Mouse (Mus musculus) lung, embryonic 14.5 days (tissue): ENCODE data around the gene Gm10190. TPM values are rescaled to one million over a fixed set of nuclear protein-coding genes. Genes with fewer than 3 reads are reported as not detected.

ENCODE experiments used
- ATAC-seq: fragments of 200-750 bp; cut with Nextera tagmentation; 2 replicates; pipeline ENCODE4 v1.8.0; 2017; ENCODE audit warnings: mild to moderate bottlenecking, moderate TSS enrichment, moderate library complexity; ENCODE audit not compliant: insufficient read depth
- DNase-seq: peaks from one replicate; pipeline ENCODE4 v3.0.0-alpha.2; 2015
- H3K27ac ChIP-seq: fragments of 300-500 bp; sonication (generic); 2 replicates; pipeline ENCODE4 v1.5.1; 2014; ENCODE audit warnings: low read depth, mild to moderate bottlenecking, moderate library complexity
- H3K27me3 ChIP-seq: fragments of 300-500 bp; sonication (generic); 2 replicates; pipeline ENCODE4 v1.6.1; 2014; ENCODE audit warnings: low read length, control low read depth; ENCODE audit not compliant: insufficient read depth
- H3K36me3 ChIP-seq: fragments of 300-500 bp; sonication (generic); 2 replicates; pipeline ENCODE4 v1.6.1; 2014; ENCODE audit warnings: control low read depth; ENCODE audit not compliant: insufficient read depth
- H3K4me1 ChIP-seq: fragments of 300-500 bp; sonication (generic); 2 replicates; pipeline ENCODE4 v1.6.1; 2014; ENCODE audit warnings: antibody characterized with exemption, control low read depth; ENCODE audit not compliant: insufficient read depth
- H3K4me2 ChIP-seq: fragments of 300-500 bp; sonication (generic); 2 replicates; pipeline ENCODE4 v1.6.1; 2014; ENCODE audit warnings: mild to moderate bottlenecking
- H3K4me3 ChIP-seq: fragments of 300-500 bp; sonication (generic); 2 replicates; pipeline ENCODE4 v1.5.1; 2014; ENCODE audit warnings: low read depth, low read length
- H3K9ac ChIP-seq: fragments of 300-500 bp; sonication (generic); 2 replicates; pipeline ENCODE4 v1.6.1; 2014
- H3K9me3 ChIP-seq: fragments of 300-500 bp; sonication (generic); 2 replicates; pipeline ENCODE4 v1.6.1; 2016; ENCODE audit warnings: low read depth, low read length, control low read depth
- CTCF ChIP-seq: IDR thresholded peaks from 2 replicates; pipeline ENCODE4 v1.5.1; 2016; ENCODE audit warnings: antibody characterized with exemption, low read depth
- WGBS: fragments of 180-500 bp; shearing (Covaris S2); extraction: QIAGEN DNeasy Blood & Tissue Kit; methylation state at CpG from one replicate; pipeline ENCODE4 v1.1.7; 2014; 5-methylcytosine and 5-hydroxymethylcytosine counted together
- polyA plus RNA-seq: library from polyadenylated mRNA; unstranded; fragments of >200 nt; fragmentation: Nextera tagmentation; extraction: Ambion mirVana; gene quantifications from 2 replicates; pipeline ENCODE4 v1.2.1, GENCODE M21; 2014

Gm10190 gene
- polyA plus RNA-seq, 1 experiment from 2014 or later = 2.4 TPM

- Histone ChIP-seq H3K9ac (no peak overlapping the region), H3K4me1 (no peaks in the 10 kb centered on the region), H3K27ac (no peak overlapping the region), H3K4me2 (no peak overlapping the region), H3K4me3 (no peak overlapping the region), H3K9me3 (no peaks in the 10 kb centered on the region), H3K36me3 (no peaks in the 10 kb centered on the region), H3K27me3 (no peaks in the 10 kb centered on the region)
- no peak for TF ChIP-seq CTCF
- 49% methylated on average over 11 of the region's 11 CpGs for WGBS
- DNase-seq = no peak
- no peak for ATAC-seq
Observed at GRCm38 (mm10) chr17:80346591-80347125, 26.7 kb downstream of the Gm10190 start.

- Histone ChIP-seq H3K9ac (no peak overlapping the region), H3K9me3 (no peaks in the 10 kb centered on the region), H3K27me3 (no peaks in the 10 kb centered on the region), H3K4me2 (no peak overlapping the region), H3K4me1 (no peaks in the 10 kb centered on the region), H3K4me3 (no peak overlapping the region), H3K27ac (no peak overlapping the region), H3K36me3 (no peaks in the 10 kb centered on the region)
- peak; percentile 49 for TF ChIP-seq CTCF
- ATAC-seq (no peak), DNase-seq (peak; percentile 43)
- WGBS = 72% methylated on average over 4 of the region's 4 CpGs
Observed at GRCm38 (mm10) chr17:80345277-80345676, 28.1 kb downstream of the Gm10190 start.

- DNase-seq (peak; percentile 63), ATAC-seq (no peak)
- Histone ChIP-seq H3K4me3 (no peak overlapping the region), H3K4me2 (no peak overlapping the region), H3K27me3 (no peaks in the 10 kb centered on the region), H3K9ac (no peak overlapping the region), H3K27ac (no peak overlapping the region), H3K9me3 (no peaks in the 10 kb centered on the region), H3K36me3 (no peaks in the 10 kb centered on the region), H3K4me1 (no peaks in the 10 kb centered on the region)
- 29% methylated on average over 2 of the region's 2 CpGs for WGBS
- TF ChIP-seq CTCF = peak; percentile 46
Observed at GRCm38 (mm10) chr17:80332386-80332785, 41.0 kb downstream of the Gm10190 start.

- Histone ChIP-seq H3K27ac (no peak overlapping the region), H3K4me2 (no peak overlapping the region), H3K27me3 (no peaks in the 10 kb centered on the region), H3K4me3 (no peak overlapping the region), H3K36me3 (no peaks in the 10 kb centered on the region), H3K9me3 (no peaks in the 10 kb centered on the region), H3K9ac (no peak overlapping the region), H3K4me1 (no peaks in the 10 kb centered on the region)
- no peak for TF ChIP-seq CTCF
- ATAC-seq = no peak
- no peak for DNase-seq
- 78% methylated on average over 3 of the region's 3 CpGs for WGBS
Observed at GRCm38 (mm10) chr17:80326431-80326830, 46.9 kb downstream of the Gm10190 start.

GRCm38 (mm10) chr17:80325456-80325855 lies 47.9 kb downstream of the Gm10190 start:
- WGBS = 58% methylated on average over 5 of the region's 5 CpGs
- ATAC-seq = no peak

GRCm38 (mm10) chr17:80324521-80324920 lies 48.8 kb downstream of the Gm10190 start:
- no peak overlapping the region for H3K9ac ChIP-seq
- no peaks in the 10 kb centered on the region for H3K4me1 ChIP-seq
- H3K36me3 ChIP-seq = no peaks in the 10 kb centered on the region
- 78% methylated on average over 7 of the region's 7 CpGs for WGBS
- H3K4me3 ChIP-seq = no peak overlapping the region
- no peak for TF ChIP-seq CTCF
- no peaks in the 10 kb centered on the region for H3K27me3 ChIP-seq
- DNase-seq (no peak), ATAC-seq (no peak)
- H3K9me3 ChIP-seq = no peaks in the 10 kb centered on the region
- H3K4me2 ChIP-seq = no peak overlapping the region
- no peak overlapping the region for H3K27ac ChIP-seq

More at GRCm38 (mm10) chr17:80325456-80325855, 47.9 kb downstream of the Gm10190 start:
- H3K9me3 ChIP-seq = no peaks in the 10 kb centered on the region
- H3K27ac ChIP-seq = no peak overlapping the region
- no peaks in the 10 kb centered on the region for H3K27me3 ChIP-seq
- no peaks in the 10 kb centered on the region for H3K4me1 ChIP-seq
- no peak for DNase-seq
- no peak overlapping the region for H3K9ac ChIP-seq
- TF ChIP-seq CTCF = no peak
- no peaks in the 10 kb centered on the region for H3K36me3 ChIP-seq
- H3K4me2 ChIP-seq = no peak overlapping the region
- no peak overlapping the region for H3K4me3 ChIP-seq

- H3K4me1 ChIP-seq = no peaks in the 10 kb centered on the region
- no peak for TF ChIP-seq CTCF
- no peaks in the 10 kb centered on the region for H3K36me3 ChIP-seq
- no peak for DNase-seq
- no peaks in the 10 kb centered on the region for H3K9me3 ChIP-seq
- no peak overlapping the region for H3K4me2 ChIP-seq
- no peaks in the 10 kb centered on the region for H3K27me3 ChIP-seq
- WGBS = 52% methylated on average over 8 of the region's 8 CpGs
- no peak for ATAC-seq
- no peak overlapping the region for H3K27ac ChIP-seq
- no peak overlapping the region for H3K4me3 ChIP-seq
- no peak overlapping the region for H3K9ac ChIP-seq
Observed at GRCm38 (mm10) chr17:80323658-80324057, 49.7 kb downstream of the Gm10190 start.

Other genes starting within 250 kb of the Gm10190 start
- 15.8 and 19.2 TPM in 2 replicates for gene Galm, start 246.1 kb downstream of the Gm10190 start, polyA plus RNA-seq
- 732 and 736 TPM in 2 replicates for gene Srsf7, start 166.2 kb downstream of the Gm10190 start, polyA plus RNA-seq
- gene Ttc39d, start 166.1 kb downstream of the Gm10190 start, polyA plus RNA-seq = 0.07 TPM in 1 of 2 replicates, not detected in the other
- gene Gemin6, start 149.1 kb downstream of the Gm10190 start, polyA plus RNA-seq = 45.5 and 46.7 TPM in 2 replicates
- 30.5 and 32.8 TPM in 2 replicates for gene Morn2, start 83.3 kb downstream of the Gm10190 start, polyA plus RNA-seq
- gene Dhx57, start 83.1 kb downstream of the Gm10190 start, polyA plus RNA-seq = 15.2 and 15.4 TPM in 2 replicates
- 0.61 and 0.74 TPM in 2 replicates for gene Arhgef33, start 66.1 kb downstream of the Gm10190 start, polyA plus RNA-seq
- 8.5 and 8.7 TPM in 2 replicates for gene Sos1, start 106.9 kb upstream of the Gm10190 start, polyA plus RNA-seq
- 0.27 and 0.37 TPM in 2 replicates for gene Cdkl4, start 204.3 kb upstream of the Gm10190 start, polyA plus RNA-seq